Mouse (Mus musculus): Measurements from ENCODE around the gene Pvrig. TPM values are rescaled to one million over a fixed set of nuclear protein-coding genes. Genes with fewer than 3 reads are reported as not detected.

Gene Pvrig
- total and polyA plus RNA-seq, 2 experiments from 2014 or later = not detected

Other genes starting within 250 kb of the Pvrig start
- 7.7 and 14.0 TPM in 2 replicates for gene Zscan21, start 225.1 kb upstream of the Pvrig start, total RNA-seq (2014; rRNA removed; ENCODE audit: low replicate concordance)
- 25.0 and 25.2 TPM in 2 replicates for gene Zscan21, start 225.1 kb upstream of the Pvrig start, polyA plus RNA-seq (2015; fragmentation: Nextera tagmentation; extraction: Ambion mirVana)
- gene Zfp113, start 186.2 kb upstream of the Pvrig start, total RNA-seq (2014; rRNA removed; ENCODE audit: low replicate concordance) = 15.3 and 24.8 TPM in 2 replicates
- 8.3 and 9.3 TPM in 2 replicates for gene Zfp113, start 186.2 kb upstream of the Pvrig start, polyA plus RNA-seq (2015; fragmentation: Nextera tagmentation; extraction: Ambion mirVana)
- gene Cops6, start 180.9 kb upstream of the Pvrig start, total RNA-seq (2014; rRNA removed; ENCODE audit: low replicate concordance) = 39.9 and 45.6 TPM in 2 replicates
- 281 and 291 TPM in 2 replicates for gene Cops6, start 180.9 kb upstream of the Pvrig start, polyA plus RNA-seq (2015; fragmentation: Nextera tagmentation; extraction: Ambion mirVana)
- 13.9 and 24.1 TPM in 2 replicates for gene Ap4m1, start 170.0 kb upstream of the Pvrig start, total RNA-seq (2014; rRNA removed; ENCODE audit: low replicate concordance)
- 6.1 and 6.5 TPM in 2 replicates for gene Ap4m1, start 170.0 kb upstream of the Pvrig start, polyA plus RNA-seq (2015; fragmentation: Nextera tagmentation; extraction: Ambion mirVana)
- gene Mcm7, start 169.5 kb upstream of the Pvrig start, total RNA-seq (2014; rRNA removed; ENCODE audit: low replicate concordance) = 39.5 and 67.6 TPM in 2 replicates
- gene Mcm7, start 169.5 kb upstream of the Pvrig start, polyA plus RNA-seq (2015; fragmentation: Nextera tagmentation; extraction: Ambion mirVana) = 33.3 and 39.9 TPM in 2 replicates
- gene Taf6, start 154.5 kb upstream of the Pvrig start, total RNA-seq (2014; rRNA removed; ENCODE audit: low replicate concordance) = 52.8 and 77.7 TPM in 2 replicates
- gene Taf6, start 154.5 kb upstream of the Pvrig start, polyA plus RNA-seq (2015; fragmentation: Nextera tagmentation; extraction: Ambion mirVana) = 33.4 and 39.1 TPM in 2 replicates
- gene Cnpy4, start 154.5 kb upstream of the Pvrig start, total RNA-seq (2014; rRNA removed; ENCODE audit: low replicate concordance) = 3.6 and 4.7 TPM in 2 replicates
- gene Cnpy4, start 154.5 kb upstream of the Pvrig start, polyA plus RNA-seq (2015; fragmentation: Nextera tagmentation; extraction: Ambion mirVana) = 8.7 and 11.4 TPM in 2 replicates
- 1.4 and 6.8 TPM in 2 replicates for gene Mblac1, start 147.6 kb upstream of the Pvrig start, total RNA-seq (2014; rRNA removed; ENCODE audit: low replicate concordance)
- 5.1 and 5.6 TPM in 2 replicates for gene Mblac1, start 147.6 kb upstream of the Pvrig start, polyA plus RNA-seq (2015; fragmentation: Nextera tagmentation; extraction: Ambion mirVana)
- gene Nxpe5, start 116.1 kb upstream of the Pvrig start, total RNA-seq (2014; rRNA removed; ENCODE audit: low replicate concordance) = 0.76 TPM in 1 of 2 replicates, not detected in the other
- 0.07 TPM in 1 of 2 replicates, not detected in the other for gene Nxpe5, start 116.1 kb upstream of the Pvrig start, polyA plus RNA-seq (2015; fragmentation: Nextera tagmentation; extraction: Ambion mirVana)
- 60.2 and 102 TPM in 2 replicates for gene Lamtor4, start 86.5 kb upstream of the Pvrig start, total RNA-seq (2014; rRNA removed; ENCODE audit: low replicate concordance)
- 101 and 104 TPM in 2 replicates for gene Lamtor4, start 86.5 kb upstream of the Pvrig start, polyA plus RNA-seq (2015; fragmentation: Nextera tagmentation; extraction: Ambion mirVana)
- gene BC037034, start 77.9 kb upstream of the Pvrig start, total RNA-seq (2014; rRNA removed; ENCODE audit: low replicate concordance) = 12.0 and 13.4 TPM in 2 replicates
- gene BC037034, start 77.9 kb upstream of the Pvrig start, polyA plus RNA-seq (2015; fragmentation: Nextera tagmentation; extraction: Ambion mirVana) = 0.96 and 1.1 TPM in 2 replicates
- not detected in 2 replicates for gene Gal3st4, start 69.1 kb upstream of the Pvrig start, total RNA-seq (2014; rRNA removed; ENCODE audit: low replicate concordance)
- gene Gal3st4, start 69.1 kb upstream of the Pvrig start, polyA plus RNA-seq (2015; fragmentation: Nextera tagmentation; extraction: Ambion mirVana) = 0.47 and 0.60 TPM in 2 replicates
- gene Gm43720, start 62.0 kb upstream of the Pvrig start, total RNA-seq (2014; rRNA removed; ENCODE audit: low replicate concordance) = not detected in 2 replicates
- gene Gm43720, start 62.0 kb upstream of the Pvrig start, polyA plus RNA-seq (2015; fragmentation: Nextera tagmentation; extraction: Ambion mirVana) = 0.05 and 0.07 TPM in 2 replicates
- 1.1 and 6.0 TPM in 2 replicates for gene Gpc2, start 62.0 kb upstream of the Pvrig start, total RNA-seq (2014; rRNA removed; ENCODE audit: low replicate concordance)
- gene Gpc2, start 62.0 kb upstream of the Pvrig start, polyA plus RNA-seq (2015; fragmentation: Nextera tagmentation; extraction: Ambion mirVana) = 1.9 TPM in 2 replicates
- gene Stag3, start 61.7 kb upstream of the Pvrig start, total RNA-seq (2014; rRNA removed; ENCODE audit: low replicate concordance) = 8.2 TPM in 1 of 2 replicates, not detected in the other
- gene Stag3, start 61.7 kb upstream of the Pvrig start, polyA plus RNA-seq (2015; fragmentation: Nextera tagmentation; extraction: Ambion mirVana) = 0.49 and 0.68 TPM in 2 replicates
- 6.6 and 15.5 TPM in 2 replicates for gene Zfp157, start 99.5 kb downstream of the Pvrig start, total RNA-seq (2014; rRNA removed; ENCODE audit: low replicate concordance)
- gene Zfp157, start 99.5 kb downstream of the Pvrig start, polyA plus RNA-seq (2015; fragmentation: Nextera tagmentation; extraction: Ambion mirVana) = 13.1 and 14.4 TPM in 2 replicates
- not detected in 2 replicates for gene 1700123K08Rik, start 222.8 kb downstream of the Pvrig start, total RNA-seq (2014; rRNA removed; ENCODE audit: low replicate concordance)
- gene 1700123K08Rik, start 222.8 kb downstream of the Pvrig start, polyA plus RNA-seq (2015; fragmentation: Nextera tagmentation; extraction: Ambion mirVana) = not detected in 2 replicates

Data from heart, postnatal 0 days (tissue).